Mouse (Mus musculus) neural tube, embryonic 15.5 days (tissue): ENCODE data around the gene Wdtc1. TPM values are rescaled to one million over a fixed set of nuclear protein-coding genes. Genes with fewer than 3 reads are reported as not detected.
A peak's percentile ranks its signal among the peaks of the same experiment; 100 is the strongest.

Experiments used
- ATAC-seq: fragments of 200-750 bp; cut with Nextera tagmentation; 2 replicates; pipeline ENCODE4 v1.8.0; 2017; ENCODE audit warnings: mild to moderate bottlenecking, moderate TSS enrichment, moderate library complexity; ENCODE audit not compliant: low FRiP score
- H3K27ac ChIP-seq: fragments of 300-500 bp; sonication (generic); replicated peaks from 2 replicates; pipeline ENCODE4 v1.5.1; 2015; ENCODE audit warnings: mild to moderate bottlenecking, inconsistent platforms
- H3K27me3 ChIP-seq: fragments of 300-500 bp; sonication (generic); replicated peaks from 2 replicates; pipeline ENCODE4 v1.6.1; 2015; ENCODE audit warnings: inconsistent platforms
- H3K36me3 ChIP-seq: fragments of 300-500 bp; sonication (generic); 2 replicates; pipeline ENCODE4 v1.6.1; 2015; ENCODE audit warnings: inconsistent platforms
- H3K4me1 ChIP-seq: fragments of 300-500 bp; sonication (generic); 2 replicates; pipeline ENCODE4 v1.6.1; 2015; ENCODE audit warnings: inconsistent platforms
- H3K4me2 ChIP-seq: fragments of 300-500 bp; sonication (generic); 2 replicates; pipeline ENCODE4 v1.6.1; 2015; ENCODE audit warnings: inconsistent platforms, mild to moderate bottlenecking, moderate library complexity
- H3K4me3 ChIP-seq: fragments of 300-500 bp; sonication (generic); replicated peaks from 2 replicates; pipeline ENCODE4 v1.5.1; 2015; ENCODE audit warnings: mild to moderate bottlenecking, inconsistent platforms
- H3K9ac ChIP-seq: fragments of 300-500 bp; sonication (generic); replicated peaks from 2 replicates; pipeline ENCODE4 v1.6.1; 2015; ENCODE audit warnings: mild to moderate bottlenecking, inconsistent platforms
- H3K9me3 ChIP-seq: fragments of 300-500 bp; sonication (generic); replicated peaks from 2 replicates; pipeline ENCODE4 v1.6.1; 2016; ENCODE audit warnings: inconsistent platforms
- WGBS: fragments of 180-500 bp; shearing (Covaris S2); methylation state at CpG from one replicate; pipeline ENCODE4 v1.1.7; 2015; ENCODE audit warnings: mixed read lengths; 5-methylcytosine and 5-hydroxymethylcytosine counted together
- polyA plus RNA-seq: library from polyadenylated mRNA; unstranded; fragments of >200 nt; fragmentation: Nextera tagmentation; extraction: Ambion mirVana; gene quantifications from 2 replicates; pipeline ENCODE4 v1.2.1, GENCODE M21; 2015

Gene Wdtc1
- polyA plus RNA-seq, 1 experiment from 2014 or later: 19.3 TPM

DNA sequence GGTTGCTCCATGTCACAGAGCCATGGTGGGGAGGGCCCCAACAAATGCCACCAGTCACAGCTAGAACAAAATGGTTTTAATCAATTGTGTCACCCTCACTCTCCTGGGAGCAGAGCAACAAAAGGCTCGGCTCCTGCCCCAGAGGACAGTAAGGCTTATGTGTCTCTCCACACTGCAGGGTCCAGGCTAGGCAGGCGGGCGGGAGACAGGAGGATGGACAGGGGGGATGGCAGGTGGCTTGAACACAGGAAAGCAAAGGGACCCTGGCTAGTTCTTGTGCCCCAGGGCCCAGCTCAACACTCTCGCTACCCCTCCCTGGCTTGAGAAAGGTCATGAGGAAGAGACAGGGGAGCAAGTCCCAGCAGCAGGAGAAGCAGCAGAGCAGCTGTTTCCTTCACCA, 60.9 kb downstream of the Wdtc1 start:
- Histone ChIP-seq H3K27ac (no peak overlapping the region), H3K27me3 (no peaks in the 10 kb centered on the region; the same call in 1 of the 2 replicates), H3K4me1 (peaks cover 17% of the 10 kb centered on the region), H3K36me3 (peaks cover 19% of the 10 kb centered on the region), H3K9ac (0 out of 2 replicates have a peak overlapping the region, but pooled peaks have one; percentile 7), H3K9me3 (no peaks in the 10 kb centered on the region), H3K4me2 (no peak overlapping the region), H3K4me3 (no peak overlapping the region)
- WGBS: 45% methylated on average over 4 of the region's 4 CpGs
- ATAC-seq: no peak

DNA sequence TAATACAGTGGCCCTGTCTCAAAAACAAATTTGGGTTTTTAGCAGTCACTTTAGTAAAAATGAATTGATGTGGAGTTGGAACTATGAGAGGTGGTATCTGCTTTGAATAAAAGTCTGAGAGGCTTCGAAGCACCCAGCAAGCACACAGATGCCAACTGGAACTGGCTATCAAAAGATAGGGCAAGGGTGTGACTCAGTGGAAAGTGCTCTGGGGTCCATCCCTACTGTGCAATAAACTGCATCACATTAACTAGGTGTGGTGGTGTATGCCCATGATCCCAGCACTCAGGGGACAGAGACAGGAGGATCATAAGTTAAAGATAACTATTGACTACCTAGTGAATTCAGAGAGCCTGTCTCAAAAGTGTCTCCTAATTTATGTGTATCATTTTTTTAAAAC, 62.0 kb downstream of the Wdtc1 start:
- H3K4me1 ChIP-seq: peaks cover 15% of the 10 kb centered on the region
- peaks cover 19% of the 10 kb centered on the region for H3K36me3 ChIP-seq
- no peak overlapping the region for H3K9ac ChIP-seq
- no peak overlapping the region for H3K4me2 ChIP-seq
- H3K9me3 ChIP-seq: no peaks in the 10 kb centered on the region
- H3K27ac ChIP-seq: no peak overlapping the region
- no peak overlapping the region for H3K4me3 ChIP-seq
- 100% methylated on average over 1 of the region's 1 CpGs for WGBS
- H3K27me3 ChIP-seq: no peaks in the 10 kb centered on the region; the same call in 1 of the 2 replicates
- no peak for ATAC-seq

DNA sequence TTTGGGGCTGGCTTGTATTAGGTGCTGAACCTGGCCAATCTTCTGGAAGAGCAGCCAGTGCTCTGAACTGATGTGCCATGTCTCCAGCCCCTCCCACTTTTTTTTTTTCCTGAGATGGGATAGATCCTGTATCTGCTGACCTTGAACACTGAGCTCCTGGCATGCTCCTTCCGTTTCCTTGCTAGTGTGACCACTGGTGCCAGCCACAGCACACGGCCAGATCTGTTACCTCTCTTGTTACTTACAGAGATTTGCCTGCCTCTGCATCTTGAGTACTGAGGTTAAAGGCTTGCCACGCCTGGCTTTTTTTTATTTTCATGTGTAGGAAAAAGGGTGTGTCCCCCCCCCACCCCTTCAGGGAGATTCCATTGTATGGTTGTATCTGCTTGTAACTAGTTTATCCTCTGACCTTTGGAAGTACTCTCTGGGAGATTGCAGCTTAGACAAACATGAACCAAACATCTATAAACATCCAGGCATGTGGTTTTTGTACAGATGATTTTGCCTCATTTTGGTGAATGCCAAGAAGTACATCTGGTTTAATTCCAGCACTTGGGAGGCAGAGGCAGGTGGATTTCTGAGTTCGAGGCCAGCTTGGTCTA, 66.7 kb downstream of the Wdtc1 start:
- no peaks in the 10 kb centered on the region for H3K36me3 ChIP-seq
- no peak overlapping the region for H3K4me2 ChIP-seq
- no peak overlapping the region for H3K9ac ChIP-seq
- no peak overlapping the region for H3K27ac ChIP-seq
- WGBS: 88% methylated on average over 4 of the region's 4 CpGs
- no peaks in the 10 kb centered on the region for H3K9me3 ChIP-seq
- H3K27me3 ChIP-seq: no peaks in the 10 kb centered on the region
- H3K4me3 ChIP-seq: no peak overlapping the region
- ATAC-seq: no peak
- H3K4me1 ChIP-seq: peaks cover 12% of the 10 kb centered on the region

DNA sequence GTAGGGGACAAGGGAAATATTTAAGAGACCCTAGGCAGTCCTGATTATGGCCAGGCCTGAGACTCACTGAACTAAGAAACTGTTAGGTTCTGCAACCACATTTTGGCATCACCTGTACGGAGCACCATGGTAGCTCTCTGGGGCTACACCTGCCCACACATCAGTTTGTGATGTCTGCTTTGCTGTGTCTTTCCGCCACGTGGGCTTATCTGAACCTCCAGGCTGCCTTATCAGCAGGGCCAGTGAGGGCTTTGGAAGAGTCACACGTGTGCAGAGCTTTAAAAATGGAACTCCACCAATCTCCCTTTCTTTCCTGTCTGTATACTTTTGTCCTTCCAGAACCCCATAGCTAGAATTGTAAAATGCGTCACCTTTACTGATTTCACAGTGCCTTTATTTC, 67.3 kb downstream of the Wdtc1 start:
- no peaks in the 10 kb centered on the region for H3K36me3 ChIP-seq
- peaks cover 13% of the 10 kb centered on the region for H3K4me1 ChIP-seq
- no peaks in the 10 kb centered on the region for H3K27me3 ChIP-seq
- H3K4me3 ChIP-seq: no peak overlapping the region
- H3K9ac ChIP-seq: no peak overlapping the region
- no peak overlapping the region for H3K27ac ChIP-seq
- no peak overlapping the region for H3K4me2 ChIP-seq
- H3K9me3 ChIP-seq: no peaks in the 10 kb centered on the region
- 87% methylated on average over 5 of the region's 5 CpGs for WGBS
- ATAC-seq: no peak

DNA sequence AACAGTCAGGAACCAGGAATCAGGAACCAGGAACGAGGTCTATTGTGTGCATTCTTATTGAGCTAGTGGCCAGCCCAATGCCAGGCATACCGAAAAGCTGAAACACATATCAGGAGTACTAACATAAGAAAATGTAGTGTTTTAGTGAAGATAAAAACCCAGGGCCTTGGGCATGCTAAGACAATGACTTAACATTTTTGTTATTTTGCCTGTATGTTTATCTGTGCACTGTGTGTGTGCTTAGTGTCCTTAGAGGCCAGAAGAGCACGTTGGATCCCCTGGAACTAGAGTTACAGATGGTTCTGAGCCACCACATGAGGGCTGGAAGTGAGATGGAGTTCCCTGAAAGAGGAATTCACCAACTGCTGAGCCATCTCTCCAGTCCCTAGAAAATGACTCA, 68.0 kb downstream of the Wdtc1 start:
- Histone ChIP-seq H3K9ac (no peak overlapping the region), H3K4me1 (peaks cover 13% of the 10 kb centered on the region), H3K27me3 (no peaks in the 10 kb centered on the region), H3K27ac (no peak overlapping the region), H3K4me3 (no peak overlapping the region), H3K4me2 (no peak overlapping the region), H3K36me3 (no peaks in the 10 kb centered on the region), H3K9me3 (no peaks in the 10 kb centered on the region)
- WGBS: 82% methylated on average over 3 of the region's 3 CpGs
- ATAC-seq: no peak

DNA sequence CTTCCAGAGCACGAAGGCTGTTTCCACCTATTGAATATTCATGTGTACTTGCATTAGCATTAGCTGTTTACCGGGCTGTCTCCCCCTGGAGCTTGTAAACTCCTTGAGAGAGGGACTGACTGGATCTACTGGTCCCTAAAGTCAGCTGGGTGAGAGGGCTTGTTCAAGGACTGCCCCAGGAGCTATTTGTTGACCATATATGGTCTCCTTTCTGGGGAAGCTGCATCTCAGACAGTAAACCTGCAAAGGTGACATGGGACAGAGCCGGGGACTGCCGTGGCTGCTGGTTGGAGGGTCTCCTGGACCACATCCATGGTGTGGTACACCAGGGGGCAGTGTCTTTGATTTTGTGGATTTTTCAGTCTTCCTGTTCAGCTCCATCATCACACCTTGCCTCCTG, 70.6 kb downstream of the Wdtc1 start:
- Histone ChIP-seq H3K9ac (no peak overlapping the region), H3K4me1 (peaks cover 21% of the 10 kb centered on the region), H3K4me3 (no peak overlapping the region), H3K9me3 (no peaks in the 10 kb centered on the region), H3K36me3 (no peaks in the 10 kb centered on the region), H3K27me3 (no peaks in the 10 kb centered on the region), H3K27ac (peak overlapping the region; percentile 48; the same call in 1 of the 2 replicates), H3K4me2 (no peak overlapping the region)
- ATAC-seq: no peak
- 17% methylated on average over 4 of the region's 4 CpGs for WGBS

DNA sequence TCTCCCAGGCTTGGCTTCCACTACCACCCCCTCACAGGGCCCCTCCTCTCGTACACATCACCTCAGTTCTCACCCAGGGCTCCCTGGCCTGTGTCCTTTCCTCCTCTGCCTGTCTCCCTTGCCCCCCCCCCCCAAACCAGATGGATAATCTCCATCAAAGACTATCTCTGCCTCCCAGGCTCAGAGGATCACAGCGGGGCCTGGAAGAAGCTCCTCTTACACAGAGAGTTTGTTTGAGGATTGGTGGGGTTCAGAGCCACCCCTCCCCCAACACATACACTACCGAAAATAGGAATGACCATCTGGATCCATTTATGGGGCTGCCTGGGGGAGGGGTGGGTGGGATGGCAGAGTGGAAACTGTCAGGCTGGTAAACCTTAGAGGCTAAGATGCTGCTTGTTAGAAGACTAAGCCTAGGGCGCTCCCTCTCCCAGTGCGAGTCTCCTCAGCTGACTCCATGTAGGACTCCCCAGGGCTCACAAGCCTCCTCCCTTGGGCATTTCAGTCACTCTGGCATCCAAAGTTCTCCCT, 71.3 kb downstream of the Wdtc1 start:
- Histone ChIP-seq H3K27me3 (no peaks in the 10 kb centered on the region), H3K9me3 (no peaks in the 10 kb centered on the region), H3K4me1 (peaks cover 21% of the 10 kb centered on the region), H3K36me3 (no peaks in the 10 kb centered on the region), H3K27ac (peak overlapping the region; percentile 48; the same call in 1 of the 2 replicates), H3K4me2 (no peak overlapping the region), H3K4me3 (no peak overlapping the region), H3K9ac (no peak overlapping the region)
- WGBS: 31% methylated on average over 5 of the region's 5 CpGs
- ATAC-seq: no peak

DNA sequence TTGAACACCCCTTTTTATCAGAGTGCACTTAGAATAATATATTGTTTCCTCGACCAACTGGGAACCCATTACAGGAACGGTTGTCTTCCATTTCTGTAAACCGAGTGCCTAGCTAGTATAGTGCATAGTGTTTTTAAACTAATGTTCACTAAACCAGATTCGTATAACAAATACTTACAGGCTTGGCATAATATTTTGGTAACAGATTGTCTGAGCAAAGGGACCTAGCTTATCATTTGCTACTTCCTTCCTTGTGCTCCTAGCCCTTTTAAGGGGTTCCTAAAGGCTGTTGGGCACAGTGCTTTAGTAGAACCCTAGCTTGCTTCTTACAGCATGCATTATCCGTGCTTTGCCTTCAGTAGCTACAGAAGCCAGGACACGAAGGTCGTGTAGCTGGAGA, 71.8 kb downstream of the Wdtc1 start:
- Histone ChIP-seq H3K4me2 (no peak overlapping the region), H3K9me3 (no peaks in the 10 kb centered on the region), H3K4me1 (peaks cover 25% of the 10 kb centered on the region), H3K9ac (no peak overlapping the region), H3K27me3 (no peaks in the 10 kb centered on the region), H3K27ac (0 out of 2 replicates have a peak overlapping the region, but pooled peaks have one; percentile 25), H3K4me3 (no peak overlapping the region), H3K36me3 (no peaks in the 10 kb centered on the region)
- no peak for ATAC-seq
- 50% methylated on average over 7 of the region's 7 CpGs for WGBS

DNA sequence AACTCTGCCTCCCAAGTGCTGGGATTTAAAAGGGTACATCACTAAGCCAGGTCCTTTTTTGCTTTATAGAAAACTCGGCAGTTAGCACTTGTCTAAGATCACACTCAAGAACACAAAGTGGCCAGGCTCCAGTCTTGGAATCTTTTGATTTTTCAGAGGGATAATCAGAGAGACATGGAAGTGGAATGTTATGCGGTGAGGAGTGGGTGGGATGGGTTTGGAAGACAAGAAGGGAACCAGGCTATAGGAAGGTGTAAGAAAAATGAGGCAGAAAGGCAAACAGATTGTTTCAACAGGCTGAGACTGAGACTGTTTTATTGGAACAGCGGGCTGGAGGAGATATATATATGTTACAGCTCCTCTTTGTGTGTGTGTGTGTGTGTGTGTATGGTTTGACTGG, 74.8 kb downstream of the Wdtc1 start:
- H3K4me1 ChIP-seq: peaks cover 40% of the 10 kb centered on the region
- H3K4me3 ChIP-seq: peak overlapping the region; percentile 92; the same call in 1 of the 2 replicates
- ATAC-seq: no peak
- H3K27me3 ChIP-seq: no peaks in the 10 kb centered on the region
- H3K27ac ChIP-seq: peak overlapping the region; percentile 95
- 87% methylated on average over 3 of the region's 3 CpGs for WGBS
- H3K9ac ChIP-seq: no peak overlapping the region
- no peaks in the 10 kb centered on the region for H3K9me3 ChIP-seq
- peak overlapping the region; percentile 76 for H3K4me2 ChIP-seq
- H3K36me3 ChIP-seq: no peaks in the 10 kb centered on the region

DNA sequence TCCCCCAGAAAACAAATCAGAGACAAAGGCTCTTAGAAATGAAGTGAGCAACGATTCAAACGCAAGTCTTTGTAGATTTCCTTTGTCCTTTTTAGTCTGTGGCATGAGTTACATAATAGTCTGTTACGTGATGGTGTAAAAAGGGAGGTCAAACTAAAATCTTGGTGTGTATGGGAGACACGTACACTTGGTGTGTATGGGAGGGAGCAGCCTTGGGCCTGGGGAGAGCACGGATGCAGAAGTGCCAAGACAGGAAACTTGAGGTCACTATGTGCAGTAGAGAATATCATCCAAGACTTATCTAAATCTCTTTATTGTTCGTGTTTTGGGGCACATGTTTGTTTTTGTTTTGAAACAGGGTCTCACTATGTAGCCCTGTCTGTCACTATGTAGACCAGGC, 75.2 kb downstream of the Wdtc1 start:
- no peaks in the 10 kb centered on the region for H3K27me3 ChIP-seq
- H3K9me3 ChIP-seq: no peaks in the 10 kb centered on the region
- peaks cover 40% of the 10 kb centered on the region for H3K4me1 ChIP-seq
- peak overlapping the region; percentile 82 for H3K9ac ChIP-seq
- peak overlapping the region; percentile 95 for H3K27ac ChIP-seq
- peak overlapping the region; percentile 76 for H3K4me2 ChIP-seq
- WGBS: 26% methylated on average over 6 of the region's 6 CpGs
- no peaks in the 10 kb centered on the region for H3K36me3 ChIP-seq
- peak; percentile 46; the same call in 1 of the 2 replicates for ATAC-seq
- H3K4me3 ChIP-seq: peak overlapping the region; percentile 92

DNA sequence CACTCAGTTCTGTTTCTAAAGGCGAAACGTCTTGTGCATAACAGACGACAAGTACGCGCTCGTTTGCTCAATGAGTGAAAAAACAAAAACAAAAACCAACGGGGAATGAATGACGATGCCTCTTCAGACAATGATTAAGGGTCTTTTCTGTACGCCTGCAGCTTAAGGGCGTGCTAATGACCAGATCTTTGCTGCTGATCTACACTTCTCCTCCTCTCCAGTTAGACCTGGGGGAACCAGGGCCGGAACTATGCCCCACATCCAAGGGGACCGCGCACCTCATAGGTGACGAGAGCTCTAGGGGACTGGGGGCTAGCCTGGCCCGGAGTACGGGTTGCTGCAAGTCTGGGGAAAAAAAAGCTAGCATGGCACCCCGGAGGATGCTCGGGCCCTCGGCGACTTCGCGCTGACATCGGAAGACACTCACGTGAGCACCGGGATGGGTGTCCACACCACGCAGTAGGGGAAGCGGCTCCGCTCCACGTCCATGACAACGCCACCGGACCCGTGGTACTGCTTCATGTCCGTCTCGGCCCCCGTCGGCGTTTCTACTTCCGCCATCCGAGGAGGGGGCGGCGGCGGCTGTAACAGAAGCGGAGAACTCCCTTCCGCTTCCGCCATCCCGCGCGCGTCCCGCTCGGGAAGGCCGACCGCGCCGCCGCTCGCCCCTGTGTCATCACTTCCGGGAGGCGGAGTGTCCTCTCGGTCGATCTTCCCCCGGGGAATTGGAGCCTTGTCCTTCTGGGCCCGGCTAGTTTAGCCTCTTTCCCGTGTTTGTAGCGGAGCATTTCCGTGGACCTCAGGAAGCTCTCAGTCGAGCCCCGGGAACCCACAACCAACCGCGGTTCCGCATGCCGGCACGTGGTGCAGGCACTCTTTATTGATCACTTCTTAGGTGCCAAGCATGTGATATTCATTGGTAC, 75.9 kb downstream of the Wdtc1 start, which contains the start of gene Tmem222:
Tmem222 (minus strand) TSS at position 689 of the 923 bp plus-strand sequence.
- under 1% methylated on average over 73 of the region's 73 CpGs for WGBS
- peak; percentile 91 for ATAC-seq

More for the DNA sequence above, 75.9 kb downstream of the Wdtc1 start, which contains the start of gene Tmem222:
- Histone ChIP-seq H3K4me2 (peak within 1 kb of the TSS; percentile 76), H3K27me3 (no peaks in the 10 kb centered on the region), H3K9ac (peak within 1 kb of the TSS; percentile 82), H3K4me1 (peaks cover 36% of the 10 kb centered on the region), H3K36me3 (no peaks in the 10 kb centered on the region), H3K9me3 (no peaks in the 10 kb centered on the region), H3K4me3 (peak within 1 kb of the TSS; percentile 92), H3K27ac (peak within 1 kb of the TSS; percentile 95)
